Mouse (Mus musculus) bone marrow macrophage, adult 2 months (primary cell): ENCODE results near the gene Grin2c.

Source experiments
- CTCF ChIP-seq: IDR thresholded peaks from 2 replicates; pipeline ENCODE4 v1.5.1; 2012; ENCODE audit warnings: low read depth, mild to moderate bottlenecking, low read length, moderate library complexity
- POLR2A ChIP-seq: IDR thresholded peaks from 2 replicates; pipeline ENCODE4 v1.6.1; 2012; ENCODE audit warnings: mild to moderate bottlenecking, low read depth, low read length, borderline replicate concordance

DNA sequence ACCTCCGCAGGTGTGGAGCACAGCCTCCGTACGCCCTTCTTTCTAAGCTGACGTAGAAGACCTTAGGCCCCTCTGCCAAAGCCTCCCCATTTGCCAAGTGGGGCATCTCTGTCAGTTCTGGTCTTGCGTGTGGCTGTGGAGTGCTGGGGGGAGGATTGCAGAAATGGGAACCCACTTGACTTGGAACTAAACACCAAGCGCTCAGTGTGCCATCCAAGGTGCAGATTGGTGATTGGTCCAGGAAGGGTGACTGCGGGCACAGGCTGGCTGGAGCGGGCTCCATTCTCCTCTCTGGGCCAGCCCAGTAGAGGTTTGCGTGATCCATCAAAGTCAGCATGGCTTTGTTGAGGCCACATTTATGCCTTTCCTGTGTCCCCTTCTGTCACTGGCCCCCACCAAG, 64.3 kb downstream of the Grin2c start:
- TF ChIP-seq CTCF: no peak
- no peak for TF ChIP-seq POLR2A
